Mouse (Mus musculus) G1E (cell line): ENCODE results near the gene Serinc2.
"Not testable (repeated sequence)": the region's sequence is repeated elsewhere in the genome, so short reads cannot be mapped to it uniquely, and the experiment has no call there.

Experiments
- CTCF ChIP-seq: IDR thresholded peaks from 2 replicates; pipeline ENCODE4 v1.5.1; 2012; ENCODE audit warnings: low read depth, low read length, inconsistent platforms, mixed read lengths
- GATA1 ChIP-seq: IDR thresholded peaks from 2 replicates; pipeline ENCODE4 v1.6.1; 2012; ENCODE audit warnings: borderline replicate concordance, low read length, inconsistent platforms, mixed read lengths
- GATA2 ChIP-seq: IDR thresholded peaks from 2 replicates; pipeline ENCODE4 v1.6.1; 2012; ENCODE audit warnings: low read depth, low read length, inconsistent platforms, borderline replicate concordance
- POLR2AphosphoS5 ChIP-seq: IDR thresholded peaks from 2 replicates; pipeline ENCODE4 v1.6.1; 2012; ENCODE audit warnings: low read depth, low read length, inconsistent platforms; ENCODE audit not compliant: insufficient replicate concordance
- TAL1 ChIP-seq: conservative IDR thresholded peaks from 2 replicates; pipeline ENCODE4 v1.6.1; 2012; ENCODE audit warnings: low read depth, low read length, inconsistent platforms, mixed read lengths

DNA sequence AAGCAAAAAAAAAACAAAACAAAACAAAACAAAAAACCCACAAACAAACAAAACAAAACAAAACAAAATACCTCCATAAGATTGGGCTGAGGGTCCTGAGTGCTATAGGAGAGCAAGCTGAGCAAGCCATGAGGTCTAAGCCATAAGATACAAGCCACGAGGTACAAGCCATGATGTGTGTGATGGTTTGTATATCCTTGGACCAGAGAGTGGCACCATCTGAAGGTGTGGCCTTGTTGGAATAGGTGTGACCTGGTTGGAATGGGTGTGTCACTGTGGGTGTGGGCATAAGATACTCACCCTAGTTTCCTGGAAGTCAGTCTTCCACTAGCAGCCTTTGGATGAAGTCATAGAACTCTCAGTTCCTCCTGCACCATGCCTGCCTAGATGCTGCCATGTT, 35.4 kb downstream of the Serinc2 start:
- TF ChIP-seq GATA1, CTCF, GATA2, POLR2AphosphoS5, TAL1: not testable (repeated sequence)
